Mouse (Mus musculus): ENCODE results near the gene Snap91.

The Snap91 gene

GRCm38 (mm10) chr9:86814340-86814739 is 66.1 kb downstream of the Snap91 start:
- no peak for DNase-seq (ENCODE audit: low read depth)

GRCm38 (mm10) chr9:86813327-86813726 is 67.1 kb downstream of the Snap91 start:
- no peak for DNase-seq (ENCODE audit: low read depth)

- no peak for DNase-seq (ENCODE audit: low read depth)
These were observed 69.7 kb downstream of the Snap91 start for GRCm38 (mm10) chr9:86810696-86811232.

- no peak for DNase-seq (ENCODE audit: low read depth)
These were observed 70.2 kb downstream of the Snap91 start for GRCm38 (mm10) chr9:86810213-86810612.

- no peak for DNase-seq (ENCODE audit: low read depth)
These were observed 79.8 kb downstream of the Snap91 start for GRCm38 (mm10) chr9:86800600-86801163.

GRCm38 (mm10) chr9:86799099-86799498 is 81.4 kb downstream of the Snap91 start:
- no peak for DNase-seq (ENCODE audit: low read depth)

GRCm38 (mm10) chr9:86798686-86799085 is 81.8 kb downstream of the Snap91 start:
- no peak for DNase-seq (ENCODE audit: low read depth)

GRCm38 (mm10) chr9:86798129-86798528 is 82.3 kb downstream of the Snap91 start:
- DNase-seq (ENCODE audit: low read depth) = no peak

DNA sequence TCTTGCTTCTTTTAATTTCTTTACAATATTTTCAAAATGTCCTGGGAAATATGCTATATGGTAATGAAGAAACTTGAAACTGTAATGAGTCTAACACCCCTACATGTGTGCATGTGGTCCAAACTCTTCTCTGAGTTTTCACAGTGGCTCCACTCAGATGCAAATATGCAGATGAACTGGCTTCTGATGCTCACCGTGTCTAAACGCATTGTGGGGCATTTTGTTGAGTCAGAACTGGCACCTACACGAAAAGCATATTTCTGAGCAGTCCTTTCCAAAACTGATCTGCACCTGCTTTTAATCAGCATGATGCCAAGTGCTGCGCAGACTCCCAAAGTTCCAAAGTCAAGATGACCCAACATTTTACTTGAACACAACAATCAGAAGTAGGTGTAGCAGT is 82.9 kb downstream of the Snap91 start:
- DNase-seq (ENCODE audit: low read depth) = no peak

DNA sequence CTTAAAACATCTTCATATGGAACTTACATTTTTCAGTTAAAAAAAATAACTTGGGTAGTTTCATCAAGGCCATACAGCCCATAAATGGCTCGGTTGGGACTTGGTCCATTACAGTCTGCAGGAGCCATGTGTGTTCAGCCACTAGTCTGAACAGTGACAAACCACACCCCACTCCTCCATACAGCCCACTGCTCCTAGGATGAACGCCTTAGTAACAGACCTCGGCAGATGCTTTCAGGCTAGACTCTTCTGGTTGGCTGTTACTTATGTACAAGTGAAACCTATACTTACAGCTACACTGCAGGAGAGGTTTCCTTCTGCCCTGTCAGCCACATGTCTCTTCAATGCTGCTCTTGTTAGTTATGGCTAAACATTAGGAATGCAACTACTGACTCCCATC is 85.2 kb downstream of the Snap91 start:
- DNase-seq (ENCODE audit: low read depth) = no peak

GRCm38 (mm10) chr9:86791927-86792326 is 88.5 kb downstream of the Snap91 start:
- no peak for DNase-seq (ENCODE audit: low read depth)

DNA sequence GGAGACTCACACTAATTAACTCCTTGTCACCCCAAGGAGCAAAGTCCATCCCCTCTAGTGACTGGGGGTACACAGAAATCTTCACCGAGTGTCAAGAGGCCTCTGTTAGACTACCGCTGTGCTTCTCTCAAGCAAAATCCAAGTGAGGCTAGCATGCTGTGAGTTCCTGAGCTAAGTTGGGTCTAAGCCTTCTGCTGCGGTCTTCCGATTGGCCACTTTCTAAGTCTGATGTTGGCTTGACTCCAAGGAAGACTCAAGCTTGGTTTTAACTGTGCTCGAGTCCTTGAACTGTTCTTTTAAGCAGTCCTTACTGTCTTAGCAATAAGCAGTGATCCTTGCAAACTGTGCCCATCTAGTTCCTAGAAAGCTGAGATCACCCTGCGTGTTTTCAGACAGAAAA is 91.3 kb downstream of the Snap91 start:
- DNase-seq (ENCODE audit: low read depth) = no peak

GRCm38 (mm10) chr9:86782836-86783235 is 97.6 kb downstream of the Snap91 start:
- DNase-seq (ENCODE audit: low read depth) = no peak

DNA sequence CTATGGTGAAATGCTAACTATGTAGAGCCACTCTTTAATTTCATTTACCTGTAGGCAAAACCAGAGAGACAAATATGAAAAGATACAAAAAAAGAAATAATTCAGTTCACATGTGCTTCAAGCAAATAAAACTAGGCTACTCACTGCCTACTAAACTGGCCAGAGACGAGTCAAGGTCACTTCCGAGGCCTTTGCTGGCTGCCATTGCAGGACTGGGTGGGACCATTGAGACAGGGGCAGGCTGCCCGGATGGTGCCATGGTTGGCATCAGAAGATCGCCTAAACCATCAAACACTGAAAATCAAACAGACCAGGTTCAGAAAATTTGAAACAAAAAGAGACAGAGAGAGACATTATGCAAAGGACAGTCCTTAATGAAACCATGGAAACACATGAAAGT is 99.0 kb downstream of the Snap91 start:
- DNase-seq (ENCODE audit: low read depth) = no peak

- DNase-seq (ENCODE audit: low read depth) = no peak
These were observed 102.2 kb downstream of the Snap91 start for GRCm38 (mm10) chr9:86778212-86778611.

DNA sequence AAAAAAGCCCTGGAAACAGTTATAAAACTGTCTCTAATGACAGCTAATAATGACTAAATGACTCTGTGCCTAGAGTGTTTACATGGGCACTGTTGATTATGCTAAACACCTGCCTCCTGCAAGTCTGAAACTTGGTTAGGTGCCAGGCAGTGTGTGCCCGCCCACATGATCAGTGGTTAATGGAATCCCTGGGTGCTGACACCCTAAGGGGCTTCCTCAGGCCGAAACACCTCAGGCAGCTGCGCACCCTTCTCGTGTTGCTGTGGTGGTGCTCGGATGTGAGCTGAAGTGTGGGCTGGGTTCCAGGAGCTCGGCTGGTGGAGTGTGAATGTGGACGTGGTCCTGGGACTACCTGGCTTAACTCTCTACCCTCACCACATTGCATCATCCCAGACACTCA is 103.1 kb downstream of the Snap91 start:
- DNase-seq (ENCODE audit: low read depth) = no peak

- no peak for DNase-seq (ENCODE audit: low read depth)
These were observed 105.1 kb downstream of the Snap91 start for GRCm38 (mm10) chr9:86775374-86775773.

DNA sequence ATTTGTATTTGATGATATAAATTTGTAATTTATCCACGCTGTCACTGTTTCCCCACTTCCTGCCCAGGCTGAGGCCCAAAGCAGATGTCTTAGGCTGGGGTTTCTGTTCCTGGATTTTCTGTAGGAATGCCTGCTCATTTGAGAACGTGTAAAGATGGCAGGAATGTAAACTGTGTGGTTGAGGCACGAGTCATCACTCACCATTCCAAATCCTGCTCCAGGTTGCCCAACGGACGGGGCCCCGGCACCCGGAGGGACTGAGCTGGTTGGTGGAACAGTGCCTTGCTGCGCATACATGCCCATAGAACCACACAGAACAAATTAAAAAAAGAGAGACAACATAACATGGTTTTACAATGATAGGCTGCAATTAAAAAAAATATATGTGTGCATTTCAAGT is 106.5 kb downstream of the Snap91 start:
- DNase-seq (ENCODE audit: low read depth) = no peak

- DNase-seq (ENCODE audit: low read depth) = no peak
These were observed 107.6 kb downstream of the Snap91 start for GRCm38 (mm10) chr9:86772897-86773296.

GRCm38 (mm10) chr9:86766991-86767390 is 113.5 kb downstream of the Snap91 start:
- no peak for DNase-seq (ENCODE audit: low read depth)

DNA sequence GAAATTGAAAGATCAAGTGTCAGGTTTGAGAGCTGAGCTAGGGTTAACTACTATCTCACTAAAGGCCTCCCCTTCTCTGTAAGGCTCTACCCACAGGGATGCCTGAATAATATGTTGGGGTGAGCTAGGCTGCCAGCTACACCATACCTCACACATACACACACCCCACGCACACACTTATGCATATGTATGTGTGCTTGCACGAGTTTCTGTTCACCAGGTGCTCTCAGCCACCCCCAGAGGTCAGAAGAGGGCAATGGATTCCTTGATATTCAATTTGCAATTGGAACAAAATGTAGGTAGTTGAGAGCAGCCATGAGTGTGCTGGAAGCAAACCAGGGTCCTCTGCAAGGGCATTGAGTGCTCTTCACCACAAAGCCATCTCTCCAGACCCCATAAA is 116.5 kb downstream of the Snap91 start:
- no peak for DNase-seq (ENCODE audit: low read depth)

- no peak for DNase-seq (ENCODE audit: low read depth)
These were observed 117.7 kb downstream of the Snap91 start for GRCm38 (mm10) chr9:86762477-86763376.

DNA sequence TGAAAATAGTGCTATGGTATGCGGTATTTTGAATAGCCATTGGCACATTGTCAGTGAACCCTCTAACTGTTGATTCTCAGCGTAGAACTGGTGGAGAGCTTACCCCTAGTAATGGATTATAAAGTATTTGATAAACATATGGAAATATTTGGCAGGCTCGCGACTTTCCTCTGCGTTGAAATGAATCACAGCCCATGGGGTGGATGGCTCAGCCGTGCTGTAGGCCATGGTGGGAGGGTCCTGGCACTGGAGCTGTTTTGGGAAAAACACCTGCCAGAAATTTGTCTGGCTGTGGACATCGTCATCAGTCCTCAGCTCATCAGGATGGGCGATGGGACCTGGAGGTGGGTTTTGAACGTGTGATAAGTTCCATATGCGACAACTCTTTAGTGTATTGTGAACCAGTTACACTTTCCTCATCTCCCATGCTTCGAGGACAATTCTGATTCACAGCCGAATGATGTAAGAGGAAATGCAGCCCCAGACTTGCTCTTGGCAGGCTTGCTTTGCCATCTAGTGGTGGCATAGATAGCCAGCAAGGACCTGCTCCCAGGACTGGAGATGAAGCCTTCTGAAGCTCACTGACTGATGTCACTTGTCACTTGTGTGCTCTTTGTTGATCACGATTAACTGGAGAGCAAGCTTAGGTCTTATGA is 134.4 kb downstream of the Snap91 start:
- DNase-seq (ENCODE audit: low read depth) = no peak
